Mouse (Mus musculus): ENCODE data around the gene Usp22. TPM values are rescaled to one million over a fixed set of nuclear protein-coding genes. Genes with fewer than 3 reads are reported as not detected.

Gene Usp22
- polyA plus RNA-seq, 1 experiment = 14.2 TPM

GRCm38 (mm10) chr11:61159796-61160732 lies 14.8 kb downstream of the Usp22 start:
- H3K27ac ChIP-seq (ENCODE audit: control insufficient read depth, insufficient read depth, low read depth, low read length, poor library complexity) = peak overlapping the region; percentile 85
- peak; percentile 19; the same call in 1 of the 2 replicates for TF ChIP-seq CTCF (IDR thresholded peaks at IDR 0.05; ENCODE audit: control insufficient read depth, insufficient read depth, low read length)
- no peak for TF ChIP-seq POLR2A (IDR thresholded peaks at IDR 0.05; ENCODE audit: borderline replicate concordance, control insufficient read depth, low read depth, low read length)
- no peak overlapping the region for H3K4me3 ChIP-seq (replicated peaks; ENCODE audit: control insufficient read depth, low read depth, low read length)
- WGBS = 11% methylated on average over 11 of the region's 11 CpGs
- peaks cover 9% of the 10 kb centered on the region for H3K4me1 ChIP-seq (ENCODE audit: control insufficient read depth, insufficient read depth, low read length)

GRCm38 (mm10) chr11:61158141-61158540 lies 16.7 kb downstream of the Usp22 start:
- H3K4me1 ChIP-seq (ENCODE audit: control insufficient read depth, insufficient read depth, low read length) = peaks cover 9% of the 10 kb centered on the region

GRCm38 (mm10) chr11:61155727-61156126 lies 19.1 kb downstream of the Usp22 start:
- TF ChIP-seq CTCF (IDR thresholded peaks at IDR 0.05; ENCODE audit: control insufficient read depth, insufficient read depth, low read length) (peak; percentile 63), POLR2A (IDR thresholded peaks at IDR 0.05; ENCODE audit: borderline replicate concordance, control insufficient read depth, low read depth, low read length) (no peak)
- 57% methylated on average over 2 of the region's 2 CpGs for WGBS
- Histone ChIP-seq H3K4me1 (ENCODE audit: control insufficient read depth, insufficient read depth, low read length) (peaks cover 9% of the 10 kb centered on the region), H3K27ac (ENCODE audit: control insufficient read depth, insufficient read depth, low read depth, low read length, poor library complexity) (no peak overlapping the region), H3K4me3 (replicated peaks; ENCODE audit: control insufficient read depth, low read depth, low read length) (no peak overlapping the region)

More at GRCm38 (mm10) chr11:61158141-61158540, 16.7 kb downstream of the Usp22 start:
- Histone ChIP-seq H3K27ac (ENCODE audit: control insufficient read depth, insufficient read depth, low read depth, low read length, poor library complexity) (no peak overlapping the region), H3K4me3 (replicated peaks; ENCODE audit: control insufficient read depth, low read depth, low read length) (no peak overlapping the region)
- 72% methylated on average over 3 of the region's 3 CpGs for WGBS
- TF ChIP-seq POLR2A (IDR thresholded peaks at IDR 0.05; ENCODE audit: borderline replicate concordance, control insufficient read depth, low read depth, low read length) = no peak
- TF ChIP-seq CTCF (IDR thresholded peaks at IDR 0.05; ENCODE audit: control insufficient read depth, insufficient read depth, low read length) = no peak

DNA sequence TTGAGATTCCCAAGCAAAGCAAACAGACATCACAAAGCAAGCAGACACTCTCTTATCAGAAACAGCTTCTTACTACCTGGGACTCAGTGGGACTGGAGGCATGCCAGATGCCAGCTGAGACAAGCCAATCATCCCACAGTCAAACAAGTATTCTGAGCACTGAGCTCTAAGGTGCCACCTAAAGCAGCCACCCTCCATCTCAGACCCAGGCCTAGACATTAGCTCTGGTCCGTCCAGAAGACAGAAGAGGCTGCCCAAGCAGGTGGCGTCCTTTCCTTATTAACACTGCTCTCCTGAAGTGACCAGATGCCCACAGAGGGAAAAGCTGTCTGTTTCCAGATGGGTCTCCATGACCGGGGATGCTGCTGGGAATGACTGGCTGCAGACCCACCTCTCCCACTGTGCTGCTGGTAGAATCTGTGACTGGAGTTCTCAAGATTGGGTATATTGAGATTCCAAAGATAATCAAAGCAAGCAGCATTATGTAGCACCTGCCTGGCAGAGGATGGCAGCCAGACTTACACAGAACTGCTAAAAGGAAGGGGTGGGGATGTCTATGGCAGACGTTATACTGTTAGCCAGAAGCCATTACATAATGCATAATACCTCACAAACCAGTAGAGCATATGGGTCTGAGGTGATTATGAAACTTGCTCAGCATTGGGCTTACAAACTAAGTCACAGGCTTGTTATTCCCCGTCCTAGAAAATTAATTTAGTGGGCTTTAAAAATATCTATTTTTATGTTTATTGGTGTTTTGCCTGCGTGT lies 24.4 kb downstream of the Usp22 start:
- TF ChIP-seq POLR2A (IDR thresholded peaks at IDR 0.05; ENCODE audit: borderline replicate concordance, control insufficient read depth, low read depth, low read length) = no peak
- no peak for TF ChIP-seq CTCF (IDR thresholded peaks at IDR 0.05; ENCODE audit: control insufficient read depth, insufficient read depth, low read length)
- H3K27ac ChIP-seq (ENCODE audit: control insufficient read depth, insufficient read depth, low read depth, low read length, poor library complexity) = no peak overlapping the region
- H3K4me3 ChIP-seq (replicated peaks; ENCODE audit: control insufficient read depth, low read depth, low read length) = no peak overlapping the region
- H3K4me1 ChIP-seq (ENCODE audit: control insufficient read depth, insufficient read depth, low read length) = no peaks in the 10 kb centered on the region
- WGBS = 55% methylated on average over 6 of the region's 6 CpGs

- Histone ChIP-seq H3K4me3 (replicated peaks; ENCODE audit: control insufficient read depth, low read depth, low read length) (no peak overlapping the region), H3K4me1 (ENCODE audit: control insufficient read depth, insufficient read depth, low read length) (no peaks in the 10 kb centered on the region; the same call in 1 of the 2 replicates), H3K27ac (ENCODE audit: control insufficient read depth, insufficient read depth, low read depth, low read length, poor library complexity) (no peak overlapping the region)
- WGBS = 72% methylated on average over 32 of the region's 32 CpGs
- TF ChIP-seq CTCF (IDR thresholded peaks at IDR 0.05; ENCODE audit: control insufficient read depth, insufficient read depth, low read length) (no peak), POLR2A (IDR thresholded peaks at IDR 0.05; ENCODE audit: borderline replicate concordance, control insufficient read depth, low read depth, low read length) (no peak)
These were observed 27.6 kb downstream of the Usp22 start for GRCm38 (mm10) chr11:61147300-61147683.

DNA sequence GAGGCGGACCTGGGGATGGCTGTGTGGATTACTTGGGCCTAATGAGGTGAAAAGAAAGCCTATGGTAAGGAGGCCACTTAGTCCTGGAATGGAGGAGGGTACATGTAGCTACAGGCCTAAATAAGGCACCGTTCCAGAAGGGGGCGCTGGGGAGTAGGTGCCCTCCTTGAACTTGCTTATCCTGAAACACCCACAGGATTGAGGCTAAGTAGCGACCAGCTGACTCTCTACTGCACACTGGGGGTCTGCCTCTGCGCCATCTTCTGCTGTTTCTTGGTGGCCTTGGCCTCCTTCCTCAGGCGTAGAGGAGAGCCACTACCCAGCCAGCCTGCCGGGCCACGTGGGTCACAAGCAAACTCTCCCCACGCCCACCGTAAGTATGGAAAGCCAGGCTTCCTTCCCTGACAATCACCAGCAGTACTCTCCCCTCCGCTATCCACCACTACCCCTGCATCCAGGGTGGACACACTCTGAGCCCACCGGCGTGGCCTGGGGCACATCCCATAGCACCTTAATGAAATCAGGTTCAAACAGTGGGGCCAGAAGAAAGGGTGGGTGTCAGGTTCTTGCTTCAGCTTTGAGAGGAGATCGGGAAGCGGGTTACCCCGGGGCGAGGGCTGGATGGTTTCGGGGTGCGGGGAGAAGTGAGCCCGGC lies 28.1 kb downstream of the Usp22 start:
- H3K4me3 ChIP-seq (replicated peaks; ENCODE audit: control insufficient read depth, low read depth, low read length) = no peak overlapping the region
- H3K4me1 ChIP-seq (ENCODE audit: control insufficient read depth, insufficient read depth, low read length) = no peaks in the 10 kb centered on the region; the same call in 1 of the 2 replicates
- WGBS = 60% methylated on average over 20 of the region's 20 CpGs

GRCm38 (mm10) chr11:61145551-61145950 lies 29.3 kb downstream of the Usp22 start:
- 85% methylated on average over 8 of the region's 8 CpGs for WGBS
- H3K4me1 ChIP-seq (ENCODE audit: control insufficient read depth, insufficient read depth, low read length) = no peaks in the 10 kb centered on the region; the same call in 1 of the 2 replicates
- H3K4me3 ChIP-seq (replicated peaks; ENCODE audit: control insufficient read depth, low read depth, low read length) = no peak overlapping the region
- TF ChIP-seq CTCF (IDR thresholded peaks at IDR 0.05; ENCODE audit: control insufficient read depth, insufficient read depth, low read length) (no peak), POLR2A (IDR thresholded peaks at IDR 0.05; ENCODE audit: borderline replicate concordance, control insufficient read depth, low read depth, low read length) (no peak)
- H3K27ac ChIP-seq (ENCODE audit: control insufficient read depth, insufficient read depth, low read depth, low read length, poor library complexity) = no peak overlapping the region

More for the DNA sequence above, 28.1 kb downstream of the Usp22 start:
- no peak overlapping the region for H3K27ac ChIP-seq (ENCODE audit: control insufficient read depth, insufficient read depth, low read depth, low read length, poor library complexity)
- TF ChIP-seq POLR2A (IDR thresholded peaks at IDR 0.05; ENCODE audit: borderline replicate concordance, control insufficient read depth, low read depth, low read length) (no peak), CTCF (IDR thresholded peaks at IDR 0.05; ENCODE audit: control insufficient read depth, insufficient read depth, low read length) (peak; percentile 51; the same call in 1 of the 2 replicates)
